Mouse (Mus musculus): ENCODE measurements around the gene Spo11.

- TF ChIP-seq POLR2A (IDR thresholded peaks at IDR 0.05; ENCODE audit: low read depth, low read length) (no peak), CTCF (IDR thresholded peaks at IDR 0.05; ENCODE audit: borderline replicate concordance, insufficient read depth, low read length) (no peak)
These were observed 37.3 kb downstream of the Spo11 start for GRCm38 (mm10) chr2:173014741-173015287.
